Mouse (Mus musculus) adrenal gland, postnatal 36 days (tissue): ENCODE measurements around the gene Ppia. TPM values are rescaled to one million over a fixed set of nuclear protein-coding genes. Genes with fewer than 3 reads are reported as not detected.
"Not testable (repeated sequence)": the region's sequence is repeated elsewhere in the genome, so short reads cannot be mapped to it uniquely, and the experiment has no call there.

ENCODE experiments used
- DNase-seq, 2 experiments: peaks; one replicate each; pipeline ENCODE4 v3.0.0; 2021; ENCODE audit warnings: mixed read lengths in 1 of 2
- long read RNA-seq, 2 experiments: library from polyadenylated mRNA; stranded (forward); transcript quantifications; one replicate each; pipeline ENCODE4 v2.0.0; 2021; ENCODE audit warnings: borderline sequencing depth in 2 of 2
- total RNA-seq, 2 experiments: library from RNA; stranded (reverse); gene quantifications; 2 replicates each; pipeline ENCODE4 v1.2.3; 2021

Gene Ppia
- 1,000 to 10,000 TPM; 1,935 TPM for total RNA-seq
- long read RNA-seq, experiment 1, transcript Ppia-202 (5 exons, 1,170 nt), result major isoform, 1,520 of 1,549 reads
- long read RNA-seq, experiment 1, partial matches to known transcripts, result 18 of 1,549 reads
- long read RNA-seq, experiment 1, other reads (novel, unspliced or antisense), result 7 of 1,549 reads
- long read RNA-seq, experiment 2, transcript Ppia-202 (5 exons, 1,170 nt), result major isoform, 681 of 701 reads
- long read RNA-seq, experiment 2, partial matches to known transcripts, result 12 of 701 reads
- long read RNA-seq, experiment 2, other reads (novel, unspliced or antisense), result 3 of 701 reads

GRCm38 (mm10) chr11:6414751-6415550 is at the start of gene Ppia:
Ppia (plus strand) TSS chr11:6415443.
- DNase-seq, result no peak

GRCm38 (mm10) chr11:6365885-6366284 is 49.4 kb upstream of the Ppia start:
- peak; percentile 77 to 87 for DNase-seq

- DNase-seq, result no peak
These were observed 48.8 kb upstream of the Ppia start for GRCm38 (mm10) chr11:6366434-6366833.

GRCm38 (mm10) chr11:6367156-6367555 is 48.1 kb upstream of the Ppia start:
- no peak for DNase-seq

GRCm38 (mm10) chr11:6367986-6368385 is 47.3 kb upstream of the Ppia start:
- DNase-seq, result not testable (repeated sequence)

- peak in 1 of 2 experiments; percentile 18 for DNase-seq
These were observed 43.7 kb upstream of the Ppia start for GRCm38 (mm10) chr11:6371376-6372155.

GRCm38 (mm10) chr11:6372784-6373183 is 42.5 kb upstream of the Ppia start:
- DNase-seq, result no peak

- peak; percentile 60 to 65 for DNase-seq
These were observed 34.3 kb upstream of the Ppia start for GRCm38 (mm10) chr11:6380916-6381315.

GRCm38 (mm10) chr11:6388126-6388725 is 27.0 kb upstream of the Ppia start:
- DNase-seq, result no peak

- peak; percentile 97 to 99 for DNase-seq
These were observed 26.4 kb upstream of the Ppia start, which contains the start of gene Zmiz2 for GRCm38 (mm10) chr11:6388726-6389413. Zmiz2 (plus strand) TSS chr11:6389074.

GRCm38 (mm10) chr11:6389483-6389921 is 25.7 kb upstream of the Ppia start:
- peak; percentile 28 to 37 for DNase-seq

GRCm38 (mm10) chr11:6390376-6391053 is 24.7 kb upstream of the Ppia start:
- DNase-seq, result no peak

- DNase-seq, result no peak
These were observed 23.5 kb upstream of the Ppia start for GRCm38 (mm10) chr11:6391516-6392276.

- no peak for DNase-seq
These were observed 22.4 kb upstream of the Ppia start for GRCm38 (mm10) chr11:6392857-6393256.

GRCm38 (mm10) chr11:6393866-6394265 is 21.4 kb upstream of the Ppia start:
- no peak for DNase-seq

- DNase-seq, result no peak
These were observed 19.7 kb upstream of the Ppia start for GRCm38 (mm10) chr11:6395565-6395964.

- no peak for DNase-seq
These were observed 17.1 kb upstream of the Ppia start for GRCm38 (mm10) chr11:6398141-6398540.

- DNase-seq, result peak; percentile 77 to 90
These were observed 12.4 kb upstream of the Ppia start for GRCm38 (mm10) chr11:6402515-6403510.
